Mouse (Mus musculus) G1E (cell line): Measurements from ENCODE around the gene Selenbp1.

ENCODE experiments used
- CTCF ChIP-seq: IDR thresholded peaks from 2 replicates; pipeline ENCODE4 v1.5.1; 2012; ENCODE audit warnings: low read depth, low read length, inconsistent platforms, mixed read lengths
- GATA1 ChIP-seq: IDR thresholded peaks from 2 replicates; pipeline ENCODE4 v1.6.1; 2012; ENCODE audit warnings: borderline replicate concordance, low read length, inconsistent platforms, mixed read lengths
- TAL1 ChIP-seq: conservative IDR thresholded peaks from 2 replicates; pipeline ENCODE4 v1.6.1; 2012; ENCODE audit warnings: low read depth, low read length, inconsistent platforms, mixed read lengths

DNA sequence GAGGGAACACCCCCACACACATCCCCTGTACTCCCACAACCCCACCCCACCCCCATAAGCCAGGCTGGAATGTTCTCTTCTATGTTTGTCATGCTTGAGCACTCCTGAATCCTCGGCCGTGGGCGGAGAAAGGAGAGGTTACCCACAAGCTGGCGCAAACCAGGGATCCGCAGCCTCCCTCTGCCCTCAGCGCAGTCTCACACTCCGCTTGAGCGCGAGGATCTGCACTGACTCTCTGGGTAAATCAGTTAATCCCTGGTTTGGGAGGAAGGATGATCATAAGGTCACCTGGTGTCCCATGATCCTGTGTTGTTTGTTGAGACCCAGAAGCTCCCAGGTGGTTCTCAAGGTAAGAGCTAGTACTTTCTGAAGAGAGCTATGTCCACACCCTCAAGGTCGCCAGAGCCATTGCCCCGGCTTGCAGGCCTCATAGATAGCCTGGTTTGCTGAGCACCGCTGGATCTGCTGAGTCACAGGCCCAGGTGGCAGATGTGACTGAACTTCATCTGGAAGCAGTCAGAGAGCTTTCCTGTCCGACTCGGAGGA is 15.0 kb upstream of the Selenbp1 start:
- TF ChIP-seq CTCF, result no peak
- no peak for TF ChIP-seq GATA1
- TF ChIP-seq TAL1, result no peak
